Mouse (Mus musculus) kidney, adult 9 months (tissue): ENCODE data around the gene Myo1d.

ENCODE experiments used
- DNase-seq: peaks from one replicate; pipeline ENCODE4 v3.0.0; 2022

Myo1d gene

GRCm38 (mm10) chr11:80602707-80603441 lies 177.0 kb downstream of the Myo1d start:
- DNase-seq, result no peak

- no peak for DNase-seq
Measured at GRCm38 (mm10) chr11:80602041-80602458, 177.8 kb downstream of the Myo1d start.

GRCm38 (mm10) chr11:80601040-80601864 lies 178.6 kb downstream of the Myo1d start:
- DNase-seq, result peak; percentile 28

GRCm38 (mm10) chr11:80595482-80595881 lies 184.3 kb downstream of the Myo1d start:
- no peak for DNase-seq

GRCm38 (mm10) chr11:80589387-80589786 lies 190.4 kb downstream of the Myo1d start:
- no peak for DNase-seq

- no peak for DNase-seq
Measured at GRCm38 (mm10) chr11:80585761-80586160, 194.1 kb downstream of the Myo1d start.

GRCm38 (mm10) chr11:80585211-80585610 lies 194.6 kb downstream of the Myo1d start:
- no peak for DNase-seq

GRCm38 (mm10) chr11:80580494-80580893 lies 199.3 kb downstream of the Myo1d start:
- DNase-seq, result no peak

- DNase-seq, result peak; percentile 47
Measured at GRCm38 (mm10) chr11:80577747-80578640, 201.8 kb downstream of the Myo1d start.

- DNase-seq, result no peak
Measured at GRCm38 (mm10) chr11:80575794-80576193, 204.0 kb downstream of the Myo1d start.

- DNase-seq, result no peak
Measured at GRCm38 (mm10) chr11:80566286-80566685, 213.5 kb downstream of the Myo1d start.

- DNase-seq, result peak; percentile 23
Measured at GRCm38 (mm10) chr11:80564975-80565965, 214.6 kb downstream of the Myo1d start.

- DNase-seq, result peak; percentile 21
Measured at GRCm38 (mm10) chr11:80562479-80562878, 217.3 kb downstream of the Myo1d start.

GRCm38 (mm10) chr11:80560770-80561169 lies 219.1 kb downstream of the Myo1d start:
- no peak for DNase-seq

GRCm38 (mm10) chr11:80555416-80555815 lies 224.4 kb downstream of the Myo1d start:
- DNase-seq, result no peak

GRCm38 (mm10) chr11:80553046-80553445 lies 226.8 kb downstream of the Myo1d start:
- DNase-seq, result no peak

GRCm38 (mm10) chr11:80551634-80552033 lies 228.2 kb downstream of the Myo1d start:
- no peak for DNase-seq

GRCm38 (mm10) chr11:80550264-80550663 lies 229.6 kb downstream of the Myo1d start:
- DNase-seq, result no peak

- peak; percentile 22 for DNase-seq
Measured at GRCm38 (mm10) chr11:80549854-80550253, 230.0 kb downstream of the Myo1d start.

GRCm38 (mm10) chr11:80546233-80546632 lies 233.6 kb downstream of the Myo1d start:
- DNase-seq, result no peak

- DNase-seq, result no peak
Measured at GRCm38 (mm10) chr11:80539056-80539455, 240.8 kb downstream of the Myo1d start.

GRCm38 (mm10) chr11:80532966-80533365 lies 246.9 kb downstream of the Myo1d start:
- no peak for DNase-seq
